Mouse (Mus musculus) hematopoietic stem cell, adult 5-6 weeks (primary cell): ENCODE data around the gene Gnas. TPM values are rescaled to one million over a fixed set of nuclear protein-coding genes. Genes with fewer than 3 reads are reported as not detected.

Experiments used
- total RNA-seq: library from RNA; stranded (forward); fragments of 172-1452, 232-1000 nt; gene quantifications from 2 replicates; pipeline ENCODE4 v1.2.3, GENCODE M21; 2017

The Gnas gene
- total RNA-seq, 1 experiment from 2014 or later: 262 TPM

Other genes with a start within 250 kb of the Gnas start
- gene Stx16, start 208.0 kb upstream of the Gnas start, total RNA-seq: 44.5 and 46.3 TPM in 2 replicates
- gene Npepl1, start 174.0 kb upstream of the Gnas start, total RNA-seq: 37.7 and 42.7 TPM in 2 replicates
- 6.4 and 9.1 TPM in 2 replicates for gene Gm20721, start 62.4 kb downstream of the Gnas start, total RNA-seq
- gene Nelfcd, start 131.5 kb downstream of the Gnas start, total RNA-seq: 43.4 and 50.9 TPM in 2 replicates
- gene Ctsz, start 154.7 kb downstream of the Gnas start, total RNA-seq: 85.3 and 109 TPM in 2 replicates
- 1.0 TPM in 1 of 2 replicates, not detected in the other for gene Tubb1, start 166.4 kb downstream of the Gnas start, total RNA-seq
- gene Atp5e, start 179.8 kb downstream of the Gnas start, total RNA-seq: 153 and 381 TPM in 2 replicates
- gene Prelid3b, start 188.8 kb downstream of the Gnas start, total RNA-seq: 103 and 110 TPM in 2 replicates